Mouse (Mus musculus) layer of hippocampus, postnatal 36 days (tissue): Measurements from ENCODE around the gene Angptl2. TPM values are rescaled to one million over a fixed set of nuclear protein-coding genes. Genes with fewer than 3 reads are reported as not detected.
"Not testable (repeated sequence)": the region's sequence is repeated elsewhere in the genome, so short reads cannot be mapped to it uniquely, and the experiment has no call there.

Source experiments
- DNase-seq, 2 experiments: peaks; one replicate each; pipeline ENCODE4 v3.0.0; 2022
- total RNA-seq, 2 experiments: library from RNA; stranded (reverse); gene quantifications; 2 replicates each; pipeline ENCODE4 v1.2.3; 2021

Angptl2 gene
- total RNA-seq, 2 experiments from 2014 or later, result 1.1 to 1.7 TPM

DNA sequence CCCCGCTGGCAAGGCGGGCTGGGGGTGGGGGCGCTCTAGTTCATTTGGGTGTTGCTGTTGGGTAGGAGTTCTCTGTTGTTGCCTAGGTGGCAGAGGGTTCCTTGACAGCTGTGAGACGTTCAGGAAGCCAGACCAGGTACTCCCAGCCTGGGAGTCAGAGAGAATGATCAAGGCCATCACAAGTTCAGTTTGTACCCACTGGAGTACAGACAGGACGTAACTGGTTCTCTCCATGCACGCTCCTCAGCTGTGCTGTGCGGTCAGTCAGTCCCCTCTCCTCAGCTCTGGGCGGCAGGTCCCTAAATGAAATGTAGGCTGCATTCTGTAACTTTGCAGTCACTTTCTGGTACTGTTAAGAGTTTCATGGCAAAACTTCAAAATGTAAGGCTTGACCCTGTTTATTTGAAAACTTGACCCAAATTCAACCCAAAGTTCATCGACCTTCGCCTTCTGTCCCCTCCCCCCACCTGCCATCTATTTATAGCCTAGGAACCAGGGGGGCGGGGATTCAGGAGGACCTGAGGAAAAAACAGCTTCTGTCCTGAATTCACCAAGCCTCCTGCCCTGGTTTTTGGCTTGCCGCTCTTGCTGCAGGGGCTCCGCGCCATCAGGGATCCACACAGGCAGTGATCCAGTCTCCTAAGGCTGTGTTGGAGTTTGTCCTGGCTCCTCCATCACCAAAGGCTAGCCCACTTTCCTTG, 15.4 kb upstream of the Angptl2 start:
- DNase-seq, result no peak

GRCm38 (mm10) chr2:33203284-33203683, 12.6 kb upstream of the Angptl2 start:
- no peak for DNase-seq

GRCm38 (mm10) chr2:33204980-33205379, 10.9 kb upstream of the Angptl2 start:
- no peak for DNase-seq

DNA sequence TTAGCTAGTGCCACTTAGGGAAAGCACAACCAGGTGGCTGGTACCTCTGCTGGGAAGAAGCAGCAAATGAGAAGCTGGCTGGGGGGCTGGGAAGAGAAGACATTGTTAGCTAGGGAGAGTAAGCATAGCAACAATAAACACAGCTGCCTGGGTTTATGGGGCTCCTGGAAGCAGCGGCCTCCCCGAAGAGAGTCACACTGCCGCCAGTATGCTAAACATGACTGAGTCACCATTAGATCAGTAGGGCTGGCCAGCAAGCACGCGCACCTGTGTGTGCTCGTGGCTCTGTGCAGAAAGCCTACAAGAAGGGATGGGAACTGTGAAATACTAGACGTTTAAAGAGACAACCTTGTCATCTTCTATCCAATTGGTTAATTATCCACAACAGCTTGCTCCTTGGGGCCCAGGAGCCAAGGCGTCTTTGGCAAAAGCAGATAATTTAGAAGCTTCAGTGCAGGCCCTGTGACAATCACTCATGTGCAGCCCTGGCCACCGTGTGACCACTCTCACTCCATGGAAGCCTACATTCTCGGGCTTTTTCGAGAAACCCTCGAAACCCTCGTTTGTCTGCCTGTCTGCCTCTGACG, 9.8 kb upstream of the Angptl2 start:
- DNase-seq, result no peak

DNA sequence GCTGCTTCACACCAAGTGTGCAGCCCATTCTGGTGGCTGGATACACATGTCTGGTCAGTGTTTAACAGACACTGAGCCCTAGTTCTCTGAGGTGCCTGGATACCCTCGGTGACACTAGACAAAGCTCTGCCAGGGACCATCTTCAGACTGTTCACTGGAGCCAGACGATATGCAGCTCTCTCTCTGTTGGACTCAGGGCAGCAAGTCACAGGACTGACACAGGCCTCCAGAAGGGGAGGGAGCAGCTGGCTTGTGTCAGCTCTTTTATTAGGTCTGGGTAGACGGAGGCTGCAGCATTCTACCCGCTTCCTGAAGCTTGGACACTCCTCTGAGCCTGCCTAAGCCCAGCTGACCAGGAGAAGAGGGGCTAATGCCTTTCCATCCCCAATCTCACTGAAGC, 8.8 kb upstream of the Angptl2 start:
- no peak for DNase-seq

DNA sequence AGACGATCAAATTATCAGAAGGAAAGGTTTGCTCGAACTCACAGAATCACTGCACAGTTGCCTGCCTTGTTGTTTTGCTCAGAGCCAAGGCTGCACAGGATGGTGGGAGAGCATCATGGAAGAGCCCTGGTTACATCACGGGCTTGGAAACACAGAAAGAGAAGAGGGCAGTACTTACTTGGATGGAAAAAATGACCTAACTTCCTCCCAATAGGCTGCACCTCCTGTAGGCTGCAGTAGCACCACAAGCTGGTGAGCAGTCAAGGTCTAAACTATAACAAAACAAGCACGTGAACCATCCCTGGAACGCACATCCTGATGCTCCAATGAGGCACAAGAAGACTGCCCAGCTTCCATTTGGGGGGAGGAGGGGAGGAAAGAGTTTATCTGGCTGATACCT, 7.7 kb upstream of the Angptl2 start:
- DNase-seq, result no peak

DNA sequence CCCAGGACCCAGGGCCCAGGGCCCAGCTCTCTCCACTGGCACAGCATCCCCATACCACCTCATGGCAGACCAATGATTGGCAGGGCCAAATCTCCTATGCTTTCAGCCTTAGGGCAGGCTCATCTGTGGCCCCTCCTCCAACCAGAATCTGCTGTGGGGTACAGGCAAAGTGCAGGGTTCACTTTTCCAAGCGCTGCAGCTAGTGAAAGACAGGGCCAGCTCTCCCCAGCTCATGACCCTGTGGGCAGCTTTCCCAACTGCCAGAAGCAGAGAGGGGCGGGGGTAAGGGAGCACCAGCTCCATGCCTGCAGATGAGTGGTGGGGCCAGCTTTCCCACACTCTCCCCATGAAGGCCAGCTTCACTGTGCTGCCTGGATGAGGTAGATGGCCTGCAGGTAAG, 5.0 kb upstream of the Angptl2 start:
- DNase-seq, result no peak

- not testable (repeated sequence) for DNase-seq
Observed at GRCm38 (mm10) chr2:33211263-33211662, 4.6 kb upstream of the Angptl2 start.

DNA sequence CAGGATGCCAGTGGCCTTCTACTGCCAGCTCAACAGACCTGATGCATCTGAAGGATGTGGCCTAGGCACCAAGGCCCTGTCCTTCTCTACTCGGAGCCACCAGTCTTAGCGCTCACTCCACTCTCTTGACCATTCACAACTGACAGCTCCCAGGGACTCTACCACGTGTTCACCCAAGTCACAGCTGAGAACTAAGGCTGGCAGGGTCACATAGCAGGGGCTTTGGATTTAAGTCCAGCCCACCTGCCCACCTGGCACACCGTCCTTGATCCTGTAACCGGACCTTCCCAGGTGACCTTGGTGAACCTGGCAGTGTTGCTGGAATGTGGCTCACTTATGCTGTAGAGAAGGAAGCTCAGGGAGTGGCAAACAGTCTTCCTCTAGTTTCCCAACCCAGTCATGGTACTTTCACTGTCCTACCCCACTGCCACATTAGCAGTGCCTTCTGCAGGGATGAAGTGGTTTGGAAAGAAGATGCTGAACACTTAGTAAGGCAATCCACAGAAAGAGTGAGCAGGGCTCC, 631 bp upstream of the Angptl2 start:
- DNase-seq, result no peak

- no peak for DNase-seq
Observed at GRCm38 (mm10) chr2:33216645-33217424, 966 bp downstream of the Angptl2 start.

GRCm38 (mm10) chr2:33217425-33217794, 1.5 kb downstream of the Angptl2 start:
- no peak for DNase-seq

- no peak for DNase-seq
Observed at GRCm38 (mm10) chr2:33218903-33219625, 3.2 kb downstream of the Angptl2 start.

DNA sequence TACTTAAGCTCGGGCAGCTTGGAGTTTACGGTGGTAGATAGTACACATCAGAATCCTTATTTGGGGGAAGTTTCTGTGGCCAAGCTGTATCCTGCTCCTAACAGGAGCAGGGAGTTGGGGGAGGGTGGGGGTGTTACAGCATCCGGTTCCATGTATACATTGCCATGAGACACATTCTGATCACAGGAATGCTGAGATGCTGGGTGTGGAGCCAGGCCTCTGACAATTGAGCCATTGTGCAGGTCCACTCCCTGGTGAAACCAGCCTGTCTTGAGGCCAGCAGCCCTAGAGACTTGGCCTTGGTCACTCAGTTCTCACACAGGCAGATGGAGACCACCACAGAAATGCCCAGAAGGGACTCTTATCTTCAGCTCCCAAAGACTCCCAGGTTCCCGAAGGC, 3.8 kb downstream of the Angptl2 start:
- DNase-seq, result no peak

DNA sequence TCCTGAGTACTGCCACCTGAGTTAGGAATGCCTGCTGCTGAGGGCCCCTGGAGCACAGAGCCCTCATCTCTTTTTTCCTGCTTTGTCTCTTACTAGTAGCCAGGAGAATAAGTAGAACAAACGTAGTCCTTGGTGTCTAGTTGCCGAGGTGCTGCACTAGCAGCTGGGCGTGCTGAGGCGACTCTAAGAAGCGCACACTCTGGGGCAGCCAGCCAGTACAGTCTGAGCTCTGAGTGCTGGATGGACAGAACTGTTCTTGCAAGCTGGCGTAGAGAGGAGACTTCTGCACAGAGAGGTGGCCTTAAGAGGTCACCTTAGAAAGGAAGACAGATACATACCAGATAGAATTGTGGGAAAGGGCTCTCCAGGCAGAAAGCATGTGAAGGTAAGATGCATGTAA, 4.4 kb downstream of the Angptl2 start:
- no peak for DNase-seq

DNA sequence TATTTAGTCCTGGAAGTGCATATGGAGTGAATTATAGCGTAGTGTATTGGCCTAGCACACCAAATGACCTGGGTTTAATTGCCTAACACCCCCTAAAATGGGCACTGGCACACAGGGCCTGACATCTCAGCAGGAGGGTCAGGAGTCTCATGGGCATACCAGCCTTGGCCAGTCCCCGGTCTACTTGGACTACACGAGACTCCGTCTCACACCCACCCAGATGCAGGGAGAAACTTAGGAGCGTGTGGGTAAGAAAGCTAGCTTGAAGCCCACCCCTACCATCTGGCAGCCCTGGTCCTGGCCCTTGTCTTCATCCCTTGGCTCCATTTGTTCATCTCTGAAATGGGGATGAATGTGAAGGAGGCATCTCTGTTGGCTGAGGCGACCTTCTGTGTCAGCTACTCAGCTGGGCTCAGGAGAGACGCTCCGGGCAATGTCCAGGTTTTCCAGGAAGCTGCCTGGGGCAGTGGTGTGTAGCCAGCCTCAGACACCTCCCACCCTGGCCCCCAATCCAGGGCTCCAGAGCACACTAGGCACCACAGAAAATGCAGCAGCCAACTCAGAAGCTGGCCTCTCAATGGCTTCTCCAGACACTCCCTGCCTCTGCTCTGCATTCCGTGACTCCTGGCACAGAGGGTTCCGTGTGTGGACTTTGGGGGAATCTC, 4.9 kb downstream of the Angptl2 start:
- no peak for DNase-seq

- no peak for DNase-seq
Observed at GRCm38 (mm10) chr2:33221339-33221900, 5.6 kb downstream of the Angptl2 start.

DNA sequence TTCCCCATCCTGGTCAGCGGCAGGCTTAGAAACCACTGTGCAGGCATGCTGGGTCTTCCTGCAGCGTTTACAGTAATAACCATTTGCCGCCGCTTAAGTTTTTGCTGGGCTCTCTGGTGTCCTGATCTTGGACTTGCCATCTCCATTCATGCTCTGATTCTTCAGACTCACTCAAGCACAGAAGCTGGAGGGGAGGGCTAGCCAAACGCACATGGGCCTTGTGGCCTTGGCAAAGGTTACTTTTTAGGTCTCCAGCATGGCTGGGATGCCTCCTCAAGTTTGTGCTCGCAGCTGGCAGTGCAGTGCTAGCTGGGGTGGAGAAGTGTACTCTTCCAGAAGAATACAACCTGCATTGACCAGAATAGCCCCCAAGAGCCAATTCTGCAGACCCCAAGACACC, 6.6 kb downstream of the Angptl2 start:
- no peak for DNase-seq

DNA sequence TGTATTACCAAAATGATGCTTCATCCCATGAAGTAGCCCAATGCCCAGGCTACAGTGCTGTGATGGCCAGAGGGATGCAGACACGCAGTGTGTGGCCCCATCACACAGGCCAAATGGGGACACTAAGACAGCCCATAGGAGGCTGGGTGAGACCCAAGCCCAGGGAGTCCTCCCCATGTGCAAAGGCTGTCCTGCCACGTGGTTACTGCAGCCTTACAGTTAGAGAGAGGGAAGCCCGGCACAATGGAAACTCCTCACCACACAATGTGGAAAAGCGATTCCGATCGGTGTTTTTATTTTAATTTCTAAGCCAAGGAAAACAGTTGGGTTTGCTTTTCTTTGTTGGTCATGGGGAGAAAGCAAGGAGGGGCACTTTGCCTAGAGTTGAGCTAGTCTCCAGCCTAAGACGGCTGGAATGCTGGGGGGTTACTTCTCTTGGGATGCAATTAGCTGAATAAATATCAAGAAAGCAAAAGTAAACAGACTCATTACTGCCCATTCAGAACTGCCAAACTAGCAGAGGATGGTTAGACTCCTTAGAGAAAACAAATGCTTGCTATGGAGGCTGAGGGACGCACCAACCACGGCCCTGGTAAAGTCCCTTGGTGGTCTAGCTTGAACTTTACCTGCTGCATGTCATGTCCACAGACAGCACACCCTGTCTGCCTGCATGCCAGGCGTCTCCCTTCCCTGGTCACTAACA, 7.9 kb downstream of the Angptl2 start:
- no peak for DNase-seq

GRCm38 (mm10) chr2:33225921-33226320, 10.1 kb downstream of the Angptl2 start:
- no peak for DNase-seq

GRCm38 (mm10) chr2:33228077-33228476, 12.2 kb downstream of the Angptl2 start:
- DNase-seq, result no peak

DNA sequence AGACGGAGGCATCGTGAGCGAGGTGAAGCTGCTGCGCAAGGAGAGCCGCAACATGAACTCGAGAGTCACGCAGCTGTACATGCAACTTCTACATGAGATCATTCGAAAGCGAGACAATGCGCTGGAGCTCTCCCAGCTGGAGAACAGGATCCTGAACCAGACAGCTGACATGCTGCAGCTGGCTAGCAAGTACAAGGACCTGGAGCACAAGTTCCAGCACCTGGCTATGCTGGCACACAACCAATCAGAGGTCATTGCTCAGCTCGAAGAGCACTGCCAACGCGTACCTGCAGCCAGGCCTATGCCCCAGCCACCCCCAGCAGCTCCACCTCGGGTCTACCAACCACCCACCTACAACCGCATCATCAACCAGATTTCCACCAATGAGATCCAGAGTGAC, 12.7 kb downstream of the Angptl2 start:
- no peak for DNase-seq
